Mouse (Mus musculus) urinary bladder, adult 18-20 months (tissue): ENCODE results near the gene Chka.
A peak's percentile ranks its signal among the peaks of the same experiment; 100 is the strongest.

ENCODE experiments used
- DNase-seq, 2 experiments: peaks; one replicate each; pipeline ENCODE4 v3.0.0; 2022; ENCODE audit warnings: low spot score in 2 of 2, mixed read lengths in 2 of 2

The Chka gene

DNA sequence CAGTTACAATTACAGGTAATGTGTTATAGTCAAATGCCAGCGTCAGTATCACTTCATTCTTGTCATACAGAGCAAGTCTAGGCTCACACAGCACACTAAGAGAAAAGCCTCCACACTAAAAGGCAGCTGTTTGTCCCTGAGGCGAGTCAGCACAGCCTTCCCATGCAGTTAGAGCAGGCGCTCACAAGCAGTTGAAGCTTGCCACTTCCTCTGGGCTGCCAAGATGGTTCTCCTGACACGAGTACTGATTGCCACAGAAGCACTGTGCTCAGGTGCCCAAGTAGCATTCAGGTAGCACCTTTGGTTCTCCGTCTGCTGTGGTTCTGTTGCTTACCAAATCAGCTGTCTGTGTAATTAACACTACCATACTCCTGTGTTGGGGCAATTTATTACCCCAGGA lies 37.5 kb downstream of the Chka start:
- DNase-seq: no peak

DNA sequence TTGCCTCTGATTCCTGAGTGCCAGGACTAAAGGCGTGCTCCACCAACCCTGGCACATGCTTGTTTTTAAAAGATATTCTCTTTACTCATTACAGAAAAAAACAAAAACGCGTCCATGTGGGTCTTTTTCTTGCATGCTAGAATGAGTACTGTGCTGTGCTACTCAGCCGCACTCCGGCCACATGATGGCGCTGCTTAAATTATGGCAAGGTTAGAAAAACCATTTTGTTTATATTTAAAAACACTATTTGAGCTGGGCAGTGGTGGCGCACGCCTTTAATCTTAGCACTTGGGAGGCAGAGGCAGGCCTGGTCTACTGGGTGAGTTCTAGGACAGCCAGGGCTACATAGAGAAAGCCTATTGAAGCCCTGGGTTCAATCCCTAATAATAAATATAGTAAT lies 38.6 kb downstream of the Chka start:
- DNase-seq: no peak

DNA sequence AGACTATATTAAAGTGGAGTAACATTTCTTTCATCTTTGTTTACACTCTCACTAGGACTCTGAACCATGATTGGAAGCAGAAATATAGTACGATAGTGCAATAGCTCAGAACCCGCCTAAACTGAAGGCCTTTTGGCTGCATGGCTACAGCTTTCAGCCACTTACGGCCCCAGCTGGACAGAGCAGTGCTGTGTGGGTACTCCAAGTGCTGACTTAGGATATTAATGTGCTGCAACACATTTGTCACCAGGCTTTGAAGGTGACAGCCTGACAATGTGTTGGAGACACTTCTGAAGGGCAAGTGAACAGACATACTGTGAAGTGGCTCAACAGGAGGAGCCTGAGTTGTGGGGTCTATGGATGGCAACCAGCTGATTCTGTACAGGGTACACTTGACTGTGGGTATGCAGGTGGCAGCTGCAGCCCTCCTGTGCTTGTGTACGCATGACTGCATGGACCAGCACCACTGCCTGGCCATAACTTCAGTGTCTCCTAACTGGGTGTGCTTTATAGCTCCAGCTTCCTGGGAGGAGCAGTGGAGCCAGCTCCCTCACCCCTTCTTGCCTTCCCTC lies 42.1 kb downstream of the Chka start:
- no peak for DNase-seq

GRCm38 (mm10) chr19:3894294-3894693 lies 42.7 kb downstream of the Chka start:
- no peak for DNase-seq

GRCm38 (mm10) chr19:3895171-3895631 lies 43.6 kb downstream of the Chka start:
- no peak for DNase-seq

GRCm38 (mm10) chr19:3896208-3896607 lies 44.6 kb downstream of the Chka start:
- DNase-seq: no peak

- DNase-seq: no peak
Observed at GRCm38 (mm10) chr19:3897557-3897956, 46.0 kb downstream of the Chka start.

- no peak for DNase-seq
Observed at GRCm38 (mm10) chr19:3898952-3899351, 47.4 kb downstream of the Chka start.

GRCm38 (mm10) chr19:3899618-3900017 lies 48.0 kb downstream of the Chka start:
- no peak for DNase-seq

GRCm38 (mm10) chr19:3902966-3903365 lies 51.4 kb downstream of the Chka start:
- no peak for DNase-seq

GRCm38 (mm10) chr19:3903648-3904362 lies 52.2 kb downstream of the Chka start:
- no peak for DNase-seq

DNA sequence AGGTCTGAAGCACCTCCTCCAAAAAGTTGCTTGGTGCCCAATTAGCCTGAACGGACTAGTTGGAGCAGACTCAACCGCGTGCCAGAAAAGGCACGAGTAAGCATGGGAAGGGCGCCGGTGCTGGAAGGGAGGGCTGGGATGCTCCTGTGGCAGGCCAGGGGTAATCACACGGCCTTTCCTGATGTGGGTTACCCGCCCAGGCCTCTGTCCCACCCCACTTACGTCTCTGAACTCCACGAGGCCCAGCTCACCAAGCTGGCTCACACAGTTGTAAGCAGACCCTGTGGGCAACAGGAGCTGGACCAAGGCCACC lies 52.7 kb downstream of the Chka start:
- DNase-seq: no peak

- no peak for DNase-seq
Observed at GRCm38 (mm10) chr19:3905261-3905969, 53.8 kb downstream of the Chka start.

GRCm38 (mm10) chr19:3906326-3906725 lies 54.8 kb downstream of the Chka start:
- no peak for DNase-seq

DNA sequence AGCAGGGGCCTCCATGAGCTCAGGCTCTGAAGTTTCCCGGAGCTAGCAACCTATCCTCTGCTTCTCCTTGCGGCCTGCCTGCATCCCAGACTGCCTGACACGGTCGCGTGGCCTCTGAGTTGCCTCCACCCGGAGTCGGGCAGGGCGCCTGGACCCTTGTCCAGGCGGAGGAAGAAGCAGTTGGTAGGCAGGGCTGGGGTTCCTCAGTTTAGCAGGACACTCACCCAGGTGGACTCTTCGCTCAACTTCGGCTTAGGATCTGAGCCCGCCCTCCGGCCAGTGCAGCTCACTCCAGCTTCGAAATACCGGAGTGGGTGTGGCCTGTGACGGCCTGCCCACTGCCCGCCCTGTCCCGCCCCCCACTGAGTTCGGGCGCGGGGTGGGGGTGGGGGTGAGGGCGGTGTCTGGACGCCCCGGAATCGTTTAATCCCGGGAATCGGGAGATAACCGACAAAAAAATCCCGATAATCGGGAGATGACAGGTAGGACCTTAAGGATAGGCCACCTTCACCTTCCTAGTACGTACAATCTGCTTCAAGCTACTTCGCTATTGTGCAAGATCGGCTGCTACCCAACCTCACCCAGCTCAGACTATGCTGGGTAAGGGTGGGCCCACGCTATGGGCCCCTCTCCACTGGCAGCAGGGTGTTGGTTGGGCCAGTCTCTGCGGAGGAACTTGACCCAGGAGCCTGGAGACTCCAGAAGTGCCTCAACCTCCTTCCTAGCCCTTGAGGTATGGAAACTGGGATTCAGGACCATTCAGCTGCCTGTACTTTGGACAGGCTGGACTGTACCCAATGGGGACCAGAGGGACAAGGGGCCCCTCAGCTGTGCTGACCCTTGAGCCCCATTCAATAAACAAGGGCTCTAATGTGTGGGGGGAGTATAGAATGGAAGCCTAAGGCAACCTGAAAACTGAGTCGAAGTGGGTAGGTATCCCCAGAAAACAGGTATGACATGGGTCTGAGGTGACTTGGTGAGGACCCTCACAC lies 55.5 kb downstream of the Chka start, which contains the start of gene Tcirg1:
Gene Tcirg1 (minus strand): TSS at position 339 of the 992 bp plus-strand sequence.
- peak; percentile 84 for DNase-seq

DNA sequence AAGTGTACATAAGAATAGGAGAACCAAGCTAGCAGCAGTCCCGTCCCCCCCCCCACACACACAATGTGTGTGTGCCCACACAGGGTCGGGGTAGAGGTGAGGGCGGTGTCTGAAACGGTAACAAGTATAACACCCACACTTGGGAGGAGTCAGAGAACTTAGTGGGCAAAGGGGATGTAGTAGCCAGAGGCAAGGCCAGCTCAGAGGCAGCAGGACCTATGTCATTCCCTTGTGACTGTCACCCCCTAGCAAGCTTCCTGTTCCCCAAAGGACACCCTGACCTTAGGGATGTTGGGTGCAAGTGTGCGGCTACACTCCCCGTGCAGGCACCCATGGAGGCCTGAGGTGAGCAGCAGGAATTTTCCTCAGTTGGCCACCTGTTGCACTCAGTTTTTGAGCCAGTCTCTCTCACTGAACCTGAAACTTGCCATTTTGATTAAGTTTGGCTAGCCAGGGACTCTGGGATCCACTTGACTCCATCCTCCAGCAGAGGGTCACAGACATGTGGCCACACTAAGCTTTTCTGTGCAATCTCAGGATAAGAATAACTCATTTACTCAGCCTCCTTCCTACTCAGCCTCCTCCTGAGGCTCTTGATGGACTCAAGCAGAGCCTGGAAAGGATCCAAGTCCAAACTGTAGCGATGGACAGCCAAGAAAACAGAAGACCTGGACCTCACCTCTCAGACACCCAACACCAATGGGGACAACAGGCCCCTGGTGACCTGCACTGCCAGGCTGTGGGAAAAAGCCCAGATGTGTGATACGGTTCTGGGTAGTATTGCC lies 56.5 kb downstream of the Chka start:
- DNase-seq: no peak

DNA sequence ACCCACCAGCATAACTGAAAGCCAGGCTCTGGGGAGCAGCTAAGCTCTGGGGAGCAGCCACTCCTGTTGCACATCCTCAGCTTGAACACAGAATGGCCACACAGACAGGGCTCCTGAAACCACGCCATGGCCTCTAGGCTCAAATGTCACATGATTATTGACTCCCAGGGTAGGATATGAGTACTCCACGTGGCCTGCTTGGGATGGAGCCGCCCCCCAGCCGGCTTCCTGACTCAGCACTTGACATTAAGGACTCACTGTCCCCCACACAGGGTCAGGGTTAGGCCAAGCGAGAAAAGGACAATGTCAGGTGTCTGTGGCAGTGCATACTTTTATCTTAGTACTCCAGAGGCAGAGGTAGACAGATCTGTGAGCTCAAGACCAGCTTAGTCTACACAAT lies 58.6 kb downstream of the Chka start:
- DNase-seq: no peak

GRCm38 (mm10) chr19:3912337-3913204 lies 61.0 kb downstream of the Chka start, which contains the start of gene Ndufs8:
TSS of gene Ndufs8 (minus strand) at chr19:3912774.
- peak; percentile 87 to 91 for DNase-seq

DNA sequence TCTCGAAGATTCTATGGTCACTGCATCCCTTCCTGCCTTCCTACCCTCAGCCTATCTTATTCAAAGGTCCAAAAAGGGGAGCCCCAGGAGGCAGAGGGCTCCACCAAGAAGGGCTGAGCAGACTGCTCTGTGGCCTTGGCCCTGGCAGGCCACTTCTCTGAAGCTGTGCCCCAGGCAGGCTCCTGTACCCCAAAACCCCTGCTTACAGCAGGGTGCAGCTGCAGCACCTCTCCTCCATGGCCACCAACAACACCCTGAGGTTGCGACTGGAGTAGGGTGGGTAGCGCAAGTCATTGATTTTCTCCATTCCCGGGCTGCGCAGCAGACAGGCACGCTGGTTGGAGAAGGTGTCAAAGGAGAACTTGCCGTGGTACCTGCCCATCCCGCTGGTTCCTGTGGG lies 62.1 kb downstream of the Chka start:
- DNase-seq: no peak

DNA sequence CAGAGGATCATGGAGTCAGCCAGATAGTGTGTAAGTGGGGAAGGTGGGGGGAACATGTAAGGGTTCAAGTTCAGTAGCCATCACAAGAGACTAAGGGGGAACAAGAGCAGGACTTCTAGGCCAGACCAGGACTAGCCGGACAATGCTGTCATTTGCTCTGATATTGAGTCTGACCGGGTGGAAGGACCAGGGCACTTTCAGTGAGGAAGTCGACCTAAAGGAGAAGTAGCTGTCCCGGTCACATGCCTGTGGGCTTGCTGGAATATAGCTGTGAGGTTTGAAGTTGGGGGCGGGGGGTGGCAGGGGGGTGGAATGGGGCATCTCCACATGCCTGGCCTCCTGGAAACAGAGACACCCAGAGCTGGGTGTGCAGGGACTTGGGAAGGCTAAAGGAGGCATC lies 63.0 kb downstream of the Chka start:
- no peak for DNase-seq
